Mouse (Mus musculus): ENCODE results near the gene Man2b2.

Gene Man2b2

GRCm38 (mm10) chr5:36831272-36831671 lies 819 bp upstream of the Man2b2 start:
- DNase-seq, result peak; percentile 38

GRCm38 (mm10) chr5:36829098-36829497 lies 1.4 kb downstream of the Man2b2 start:
- DNase-seq, result no peak

- DNase-seq, result no peak
These were observed 7.5 kb downstream of the Man2b2 start for GRCm38 (mm10) chr5:36822907-36823306.

GRCm38 (mm10) chr5:36820142-36820541 lies 10.3 kb downstream of the Man2b2 start:
- peak; percentile 56 for DNase-seq

GRCm38 (mm10) chr5:36819742-36820141 lies 10.7 kb downstream of the Man2b2 start:
- no peak for DNase-seq

- no peak for DNase-seq
These were observed 12.7 kb downstream of the Man2b2 start for GRCm38 (mm10) chr5:36817738-36818137.

- DNase-seq, result no peak
These were observed 15.9 kb downstream of the Man2b2 start for GRCm38 (mm10) chr5:36814554-36814953.

- peak; percentile 68 for DNase-seq
These were observed 19.0 kb downstream of the Man2b2 start for GRCm38 (mm10) chr5:36811413-36811812.

GRCm38 (mm10) chr5:36810634-36811033 lies 19.8 kb downstream of the Man2b2 start:
- no peak for DNase-seq

- DNase-seq, result no peak
These were observed 21.3 kb downstream of the Man2b2 start for GRCm38 (mm10) chr5:36809123-36809522.

- no peak for DNase-seq
These were observed 23.3 kb downstream of the Man2b2 start for GRCm38 (mm10) chr5:36807106-36807505.

- DNase-seq, result no peak
These were observed 33.2 kb downstream of the Man2b2 start for GRCm38 (mm10) chr5:36797291-36797690.

GRCm38 (mm10) chr5:36796296-36797014 lies 34.0 kb downstream of the Man2b2 start, which contains the start of gene Mrfap1:
Mrfap1 (minus strand) TSS chr5:36796772.
- peak; percentile 93 for DNase-seq

- peak; percentile 63 for DNase-seq
These were observed 34.7 kb downstream of the Man2b2 start for GRCm38 (mm10) chr5:36795647-36796295.

- no peak for DNase-seq
These were observed 38.6 kb downstream of the Man2b2 start for GRCm38 (mm10) chr5:36791861-36792260.

- DNase-seq, result no peak
These were observed 44.4 kb downstream of the Man2b2 start for GRCm38 (mm10) chr5:36786052-36786451.

GRCm38 (mm10) chr5:36779512-36779911 lies 50.9 kb downstream of the Man2b2 start:
- no peak for DNase-seq

- no peak for DNase-seq
These were observed 51.6 kb downstream of the Man2b2 start for GRCm38 (mm10) chr5:36778901-36779300.

GRCm38 (mm10) chr5:36777186-36777585 lies 53.3 kb downstream of the Man2b2 start:
- no peak for DNase-seq

- no peak for DNase-seq
These were observed 54.4 kb downstream of the Man2b2 start for GRCm38 (mm10) chr5:36776021-36776575.

GRCm38 (mm10) chr5:36775317-36775716 lies 55.1 kb downstream of the Man2b2 start:
- DNase-seq, result no peak

GRCm38 (mm10) chr5:36772586-36772985 lies 57.9 kb downstream of the Man2b2 start:
- no peak for DNase-seq

- DNase-seq, result no peak
These were observed 60.9 kb downstream of the Man2b2 start for GRCm38 (mm10) chr5:36769603-36770002.
